Mouse (Mus musculus) stomach, postnatal 0 days (tissue): ENCODE data around the gene Ccdc157.

Experiments used
- CTCF ChIP-seq: IDR thresholded peaks from 2 replicates; pipeline ENCODE4 v1.5.1; 2016; ENCODE audit warnings: antibody characterized with exemption, low read depth, mild to moderate bottlenecking, moderate library complexity
- EP300 ChIP-seq: optimal IDR thresholded peaks from 2 replicates; pipeline ENCODE3; 2016; ENCODE audit warnings: antibody characterized with exemption

DNA sequence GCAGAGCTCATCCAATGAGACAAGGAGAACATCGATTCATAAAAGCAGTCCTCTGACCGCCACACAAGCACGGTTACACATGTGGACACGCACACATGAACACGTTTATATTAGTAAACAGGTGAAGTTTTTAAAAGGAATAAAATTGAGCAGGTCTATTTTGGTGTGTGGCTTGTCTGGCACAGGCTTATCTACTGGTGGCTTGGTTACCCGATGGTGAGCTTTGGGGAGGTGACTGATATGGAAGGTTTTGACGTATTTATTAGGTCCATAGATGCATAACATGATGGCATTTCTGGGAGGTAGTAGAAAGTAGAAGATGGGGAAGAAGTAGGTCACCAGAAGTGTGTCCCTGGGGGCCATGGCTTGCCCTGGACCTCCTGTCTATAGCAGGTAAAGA, 6.4 kb downstream of the Ccdc157 start:
- no peak for TF ChIP-seq CTCF
- TF ChIP-seq EP300 = no peak
